Mouse (Mus musculus) liver, embryonic 14.5 days (tissue): ENCODE data around the gene Rmnd5b. TPM values are rescaled to one million over a fixed set of nuclear protein-coding genes. Genes with fewer than 3 reads are reported as not detected.
"Not testable (repeated sequence)": the region's sequence is repeated elsewhere in the genome, so short reads cannot be mapped to it uniquely, and the experiment has no call there.

Experiments used
- ATAC-seq: fragments of 200-750 bp; cut with Nextera tagmentation; 2 replicates; pipeline ENCODE4 v1.8.0; 2017; ENCODE audit warnings: moderate number of reproducible peaks, mild to moderate bottlenecking, moderate library complexity; ENCODE audit not compliant: insufficient read depth
- DNase-seq, 3 experiments: peaks; one replicate each; pipeline ENCODE4 v3.0.0-alpha.2; 2012 to 2013; ENCODE audit warnings: low read depth in 3 of 3, low spot score in 3 of 3
- H3K27ac ChIP-seq: fragments of 300-500 bp; sonication (generic); 2 replicates; pipeline ENCODE4 v1.5.1; 2014; ENCODE audit warnings: moderate library complexity, mild to moderate bottlenecking, control low read depth, inconsistent platforms
- H3K27me3 ChIP-seq: fragments of 300-500 bp; sonication (generic); 2 replicates; pipeline ENCODE4 v1.6.1; 2014; ENCODE audit warnings: mild to moderate bottlenecking, low read length, moderate library complexity; ENCODE audit not compliant: control insufficient read depth, insufficient read depth
- H3K36me3 ChIP-seq: fragments of 300-500 bp; sonication (generic); replicated peaks from 2 replicates; pipeline ENCODE4 v1.6.1; 2014; ENCODE audit warnings: low read depth; ENCODE audit not compliant: control insufficient read depth, insufficient read depth
- H3K4me1 ChIP-seq, 2 experiments: fragments of 200-500 bp in 1 of 2; fragments of 300-500 bp in 1 of 2; sonication (generic) in 1 of 2; replicated peaks; 2 replicates each; pipeline ENCODE4 v1.6.1; 2012 to 2014; ENCODE audit warnings: antibody characterized with exemption in 1 of 2, inconsistent platforms in 1 of 2, low read length in 1 of 2; ENCODE audit not compliant: control insufficient read depth in 2 of 2, insufficient read depth in 2 of 2
- H3K4me2 ChIP-seq: fragments of 300-500 bp; sonication (generic); 2 replicates; pipeline ENCODE4 v1.6.1; 2014; ENCODE audit warnings: low read depth, mild to moderate bottlenecking, control low read depth, moderate library complexity
- H3K4me3 ChIP-seq, 2 experiments: fragments of 200-500 bp in 1 of 2; fragments of 300-500 bp in 1 of 2; sonication (generic) in 1 of 2; 2 replicates each; pipeline ENCODE4 v1.5.1; 2012 to 2014; ENCODE audit warnings: low read depth in 2 of 2, low read length in 2 of 2, mild to moderate bottlenecking in 2 of 2, control low read depth in 1 of 2, inconsistent platforms in 1 of 2, moderate library complexity in 1 of 2; ENCODE audit not compliant: insufficient read depth in 1 of 2
- H3K9ac ChIP-seq: fragments of 300-500 bp; sonication (generic); replicated peaks from 2 replicates; pipeline ENCODE4 v1.6.1; 2014; ENCODE audit warnings: mild to moderate bottlenecking, control low read depth, moderate library complexity
- H3K9me3 ChIP-seq: fragments of 300-500 bp; sonication (generic); 2 replicates; pipeline ENCODE4 v1.6.1; 2016; ENCODE audit warnings: low read length, mixed read lengths; ENCODE audit not compliant: control insufficient read depth
- CTCF ChIP-seq: IDR thresholded peaks from 2 replicates; pipeline ENCODE4 v1.5.1; 2016; ENCODE audit warnings: antibody characterized with exemption, low read depth, control low read depth
- EP300 ChIP-seq: IDR thresholded peaks from 2 replicates; pipeline ENCODE4 v1.6.1; 2016; ENCODE audit warnings: antibody characterized with exemption, low read depth
- WGBS: fragments of 180-500 bp; shearing (Covaris S2); extraction: QIAGEN DNeasy Blood & Tissue Kit; methylation state at CpG from one replicate; pipeline ENCODE4 v1.1.7; 2014; ENCODE audit not compliant: insufficient replicate concordance; 5-methylcytosine and 5-hydroxymethylcytosine counted together
- polyA plus RNA-seq, 2 experiments: library from polyadenylated mRNA; depleted of rRNA in 1 of 2; stranded (reverse) in 1 of 2; unstranded in 1 of 2; fragments of >200 nt; fragmentation: Nextera tagmentation in 1 of 2; extraction: Ambion mirVana in 1 of 2; gene quantifications; 2 replicates each; pipeline versions ENCODE4 v1.2.1 to v1.2.3; 2012 to 2014

Rmnd5b gene
- polyA plus RNA-seq, 2 experiments, result 15.2 to 19.0 TPM

DNA sequence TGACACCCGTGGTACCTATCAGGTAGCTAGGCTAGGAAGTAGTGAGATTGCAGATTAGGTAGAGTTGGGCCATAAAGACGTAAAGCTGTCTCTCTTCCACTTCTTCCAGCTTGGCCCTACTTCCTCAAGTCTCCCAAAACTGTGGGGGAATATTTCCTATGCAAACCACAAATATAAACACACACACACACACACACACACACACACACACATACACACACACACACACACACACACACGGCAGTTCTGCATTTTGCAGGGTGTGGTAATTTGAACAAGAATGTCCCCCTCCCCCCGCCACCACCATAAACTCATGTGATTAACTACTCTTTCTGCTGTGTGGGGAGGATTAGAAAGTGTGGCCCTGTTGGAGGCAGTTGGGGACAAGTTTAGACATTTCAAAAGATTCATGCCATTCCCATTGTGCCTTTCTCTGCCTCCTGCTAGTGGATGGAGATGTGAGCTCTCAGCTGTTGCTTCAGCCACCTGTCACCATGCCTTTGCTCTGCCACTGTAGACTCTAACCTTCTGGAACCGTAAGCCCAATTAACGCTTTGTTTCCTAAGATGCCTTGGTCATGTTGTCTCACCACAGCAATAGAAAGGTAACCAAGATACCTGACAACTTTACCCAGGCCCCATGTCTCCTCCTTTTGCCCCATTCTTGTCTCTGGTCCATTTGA is 42.2 kb upstream of the Rmnd5b start:
- Histone ChIP-seq H3K4me2 (no peak overlapping the region), H3K9me3 (no peaks in the 10 kb centered on the region), H3K27me3 (no peaks in the 10 kb centered on the region), H3K4me3 (no peak overlapping the region), H3K36me3 (no peaks in the 10 kb centered on the region), H3K27ac (no peak overlapping the region), H3K9ac (no peak overlapping the region), H3K4me1 (peaks cover 0 to 5% of the 10 kb centered on the region in 2 experiments; a peak in 1 of 4 replicates)
- 33% methylated on average over 6 of the region's 6 CpGs for WGBS
- DNase-seq (no peak), ATAC-seq (no peak)
- no peak for TF ChIP-seq EP300
- no peak for TF ChIP-seq CTCF

DNA sequence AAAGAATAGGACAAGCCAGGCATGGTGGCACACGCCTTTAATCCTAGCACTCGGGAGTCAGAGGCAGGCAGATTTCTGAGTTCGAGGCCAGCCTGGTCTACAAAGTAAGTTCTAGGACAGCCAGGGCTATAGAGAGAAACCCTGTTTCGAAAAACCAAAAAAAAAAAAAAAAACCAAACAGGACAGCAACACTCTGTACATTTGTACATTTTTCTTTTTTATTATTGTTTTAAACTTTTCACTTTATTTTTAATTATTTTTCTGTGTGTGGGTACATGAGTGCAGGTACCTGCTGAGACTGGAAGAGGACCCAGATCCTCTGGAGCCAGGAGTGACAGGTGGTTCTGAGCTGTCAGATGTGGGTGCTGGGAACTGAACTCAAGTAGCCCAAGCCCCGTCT is 39.7 kb upstream of the Rmnd5b start:
- Histone ChIP-seq H3K4me3 (no peak overlapping the region), H3K9me3 (no peaks in the 10 kb centered on the region), H3K36me3 (no peaks in the 10 kb centered on the region), H3K9ac (no peak overlapping the region), H3K27me3 (no peaks in the 10 kb centered on the region), H3K27ac (no peak overlapping the region), H3K4me2 (no peak overlapping the region), H3K4me1 (no peaks in the 10 kb centered on the region)
- WGBS, result 65% methylated on average over 5 of the region's 5 CpGs
- no peak for DNase-seq
- ATAC-seq, result no peak
- TF ChIP-seq CTCF, result no peak
- TF ChIP-seq EP300, result no peak

DNA sequence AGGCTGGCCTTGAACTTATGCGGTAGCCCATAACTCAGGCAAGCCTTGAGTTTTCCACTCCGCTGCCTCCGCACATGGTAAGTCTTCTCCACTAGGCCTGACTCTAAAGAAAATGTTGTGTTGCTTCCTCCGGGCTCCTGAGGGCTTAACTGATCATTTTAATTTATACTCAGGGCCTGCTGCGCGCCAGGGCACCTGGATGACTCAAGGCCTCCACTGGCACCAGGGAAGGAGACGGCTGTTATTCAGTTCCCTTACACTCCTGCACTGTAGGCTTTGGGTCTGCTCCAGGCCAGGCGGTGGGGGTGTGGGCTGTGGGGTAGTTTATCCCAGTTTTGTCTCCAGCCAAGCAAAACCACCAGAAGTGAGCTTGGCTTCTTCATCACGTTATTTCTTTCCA is 37.6 kb upstream of the Rmnd5b start:
- Histone ChIP-seq H3K27ac (no peak overlapping the region), H3K4me1 (no peaks in the 10 kb centered on the region), H3K9me3 (no peaks in the 10 kb centered on the region), H3K36me3 (no peaks in the 10 kb centered on the region), H3K4me2 (no peak overlapping the region), H3K9ac (no peak overlapping the region), H3K4me3 (no peak overlapping the region), H3K27me3 (no peaks in the 10 kb centered on the region)
- no peak for TF ChIP-seq CTCF
- TF ChIP-seq EP300, result no peak
- ATAC-seq, result no peak
- no peak for DNase-seq
- WGBS, result 77% methylated on average over 9 of the region's 9 CpGs

DNA sequence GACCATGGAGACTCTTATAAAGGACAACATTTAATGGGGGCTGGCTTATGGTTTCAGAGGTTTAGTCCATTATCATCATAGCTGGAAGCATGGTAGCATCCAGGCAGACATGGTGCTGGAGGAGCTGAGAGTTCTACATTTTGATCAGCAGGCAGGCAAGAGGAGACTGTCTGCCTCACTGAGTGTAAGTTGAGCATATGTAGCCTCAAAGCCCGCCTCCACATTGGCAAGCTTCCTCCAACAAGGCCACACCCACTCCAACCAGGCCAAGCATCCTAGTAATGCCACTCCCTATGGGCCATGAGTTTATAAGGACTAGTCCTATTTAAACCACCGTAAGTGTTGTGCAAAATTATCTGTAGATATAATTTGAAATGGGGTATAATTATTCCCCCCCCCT is 35.7 kb upstream of the Rmnd5b start:
- H3K9ac ChIP-seq, result no peak overlapping the region
- no peak overlapping the region for H3K4me2 ChIP-seq
- H3K4me3 ChIP-seq, result no peak overlapping the region
- no peaks in the 10 kb centered on the region for H3K36me3 ChIP-seq
- TF ChIP-seq EP300, result no peak
- TF ChIP-seq CTCF, result no peak
- ATAC-seq (no peak), DNase-seq (no peak)
- no peak overlapping the region for H3K27ac ChIP-seq
- no peaks in the 10 kb centered on the region for H3K4me1 ChIP-seq
- no peaks in the 10 kb centered on the region for H3K9me3 ChIP-seq
- 62% methylated on average over 2 of the region's 2 CpGs for WGBS
- no peaks in the 10 kb centered on the region for H3K27me3 ChIP-seq

DNA sequence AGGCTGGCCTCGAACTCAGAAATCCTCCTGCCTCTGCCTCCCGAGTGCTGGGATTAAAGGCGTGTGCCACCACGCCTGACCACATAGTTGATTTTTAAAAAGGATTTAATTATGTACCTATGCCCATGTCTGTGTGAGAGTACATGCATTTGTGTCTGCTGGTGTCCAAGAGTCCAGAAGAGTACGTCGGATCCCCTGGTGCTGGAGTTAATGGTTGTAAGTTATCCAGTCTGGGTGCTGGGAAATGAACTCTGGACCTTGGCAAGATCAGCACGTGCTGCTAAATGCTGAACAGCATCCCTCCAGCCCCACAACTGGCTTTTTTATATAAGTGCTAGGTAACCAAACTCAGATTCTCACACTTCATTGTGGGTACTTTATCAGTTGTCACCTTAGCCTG is 35.1 kb upstream of the Rmnd5b start:
- ATAC-seq (no peak), DNase-seq (no peak)
- Histone ChIP-seq H3K4me2 (no peak overlapping the region), H3K4me3 (no peak overlapping the region), H3K27me3 (no peaks in the 10 kb centered on the region), H3K36me3 (no peaks in the 10 kb centered on the region), H3K4me1 (no peaks in the 10 kb centered on the region), H3K9ac (no peak overlapping the region), H3K9me3 (no peaks in the 10 kb centered on the region), H3K27ac (no peak overlapping the region)
- TF ChIP-seq CTCF (no peak), EP300 (no peak)
- 66% methylated on average over 6 of the region's 7 CpGs for WGBS

DNA sequence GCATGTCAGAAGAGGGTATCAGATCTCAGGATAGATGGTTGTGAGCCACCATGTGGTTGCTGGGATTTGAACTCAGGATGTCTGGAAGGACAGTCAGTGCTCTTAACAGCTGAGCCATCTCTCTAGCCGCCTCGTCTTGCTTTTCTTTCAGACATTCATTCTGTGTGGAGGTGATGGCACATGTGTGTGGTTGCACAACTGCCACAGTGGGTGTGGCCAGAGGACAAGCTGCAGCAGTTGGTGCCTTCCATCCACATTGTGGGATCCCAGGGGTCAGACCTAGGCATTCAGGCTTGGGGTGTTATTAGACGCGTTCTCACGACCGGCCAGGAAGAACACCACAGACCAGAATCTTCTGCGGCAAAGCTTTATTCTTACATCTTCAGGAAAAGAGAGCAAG is 29.1 kb upstream of the Rmnd5b start:
- H3K9me3 ChIP-seq, DNase-seq, H3K4me3 ChIP-seq, H3K27me3 ChIP-seq, H3K27ac ChIP-seq, H3K9ac ChIP-seq, H3K4me1 ChIP-seq, H3K4me2 ChIP-seq, H3K36me3 ChIP-seq, ATAC-seq: not testable (repeated sequence)
- WGBS, result 84% methylated on average over 7 of the region's 7 CpGs
